Mouse (Mus musculus) testis, adult 2 months (tissue): ENCODE measurements around the gene Usp44.

Experiments used
- CTCF ChIP-seq: fragments of 200-500 bp; IDR thresholded peaks from 2 replicates; pipeline ENCODE4 v1.5.1; 2012; ENCODE audit warnings: low read depth, mild to moderate bottlenecking, inconsistent platforms, low read length, moderate library complexity; ENCODE audit not compliant: control insufficient read depth, insufficient read depth, insufficient replicate concordance
- POLR2A ChIP-seq: fragments of 200-500 bp; IDR thresholded peaks from 2 replicates; pipeline ENCODE4 v1.6.1; 2012; ENCODE audit warnings: low read depth, mild to moderate bottlenecking, inconsistent platforms, low read length, moderate library complexity; ENCODE audit not compliant: control insufficient read depth

DNA sequence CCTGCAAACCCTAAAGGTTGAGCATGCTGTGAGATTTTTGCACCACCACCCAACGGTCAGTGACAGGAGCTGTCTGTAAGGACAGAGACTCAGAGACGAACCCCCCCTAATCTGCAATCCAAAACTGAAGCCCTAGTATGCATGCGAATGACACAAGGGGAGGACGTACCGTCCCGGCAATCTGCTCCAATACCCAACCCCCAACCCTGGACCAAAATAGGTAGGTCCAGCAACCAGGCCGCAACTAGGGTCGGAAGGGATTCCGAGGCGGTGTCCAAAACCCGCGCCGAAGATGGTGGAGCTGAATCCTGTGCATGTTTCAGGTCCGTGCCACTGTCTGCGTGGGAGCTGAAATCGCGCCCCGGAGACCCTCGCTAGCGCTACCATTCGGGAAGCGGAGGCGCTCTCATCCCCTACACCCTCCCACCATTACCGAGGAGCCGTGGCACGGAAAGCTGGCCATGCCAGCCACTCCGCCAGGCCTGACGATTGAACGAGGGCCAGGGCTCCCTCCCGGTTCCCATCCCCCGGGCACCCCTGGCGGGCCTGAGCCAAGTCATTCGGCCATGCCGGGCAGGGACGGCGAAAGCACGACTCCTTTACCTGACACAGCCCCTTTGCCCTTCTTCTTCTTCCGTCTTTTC, 57.7 kb downstream of the Usp44 start:
- TF ChIP-seq CTCF (no peak), POLR2A (0 out of 2 replicates have a peak, but pooled peaks have one; percentile 25)
